Mouse (Mus musculus): ENCODE measurements around the gene Fam186a.

DNA sequence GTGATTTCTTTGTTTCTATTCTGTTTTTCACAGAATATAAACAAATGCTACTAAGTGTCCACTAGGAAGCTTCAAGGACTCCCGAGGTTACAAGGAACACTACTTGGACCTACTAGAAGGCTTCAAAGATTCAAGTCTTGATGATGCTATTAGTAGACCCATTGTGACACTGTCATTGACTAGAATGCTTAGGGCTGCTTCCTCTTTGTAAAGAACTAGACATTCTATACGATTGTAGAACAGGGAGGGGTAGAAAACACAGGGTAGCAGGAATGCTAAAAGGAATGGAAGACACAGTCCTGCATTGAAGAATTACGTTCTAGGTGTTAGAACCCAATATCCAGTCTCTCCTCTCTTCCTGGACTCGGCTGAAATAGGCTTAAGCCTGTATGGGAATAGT lies at the start of gene Fam186a:
- TF ChIP-seq ZMIZ1 (IDR thresholded peaks at IDR 0.05; ENCODE audit: low read depth, low read length) (no peak), POLR2A (IDR thresholded peaks at IDR 0.05; ENCODE audit: control insufficient read depth in 1 of 2, insufficient read depth in 1 of 2, low read depth in 1 of 2, low read length in 2 of 2, poor library complexity in 1 of 2) (no peak), MAFK (IDR thresholded peaks at IDR 0.05; ENCODE audit: borderline replicate concordance, low read depth, low read length) (no peak), GATA1 (IDR thresholded peaks at IDR 0.05; ENCODE audit: low read depth, low read length) (no peak), ZNF384 (IDR thresholded peaks at IDR 0.05; ENCODE audit: low read depth, low read length) (no peak), KAT2A (conservative IDR thresholded peaks at IDR 0.05; ENCODE audit: low read depth, low read length) (no peak), ZC3H11A (IDR thresholded peaks at IDR 0.05; ENCODE audit: low read depth, low read length) (no peak), CTCF (IDR thresholded peaks at IDR 0.05 in 2 of 3, conservative IDR thresholded peaks at IDR 0.05 in 1 of 3; ENCODE audit: control insufficient read depth in 1 of 3, insufficient read depth in 1 of 3, low read depth in 2 of 3, low read length in 3 of 3, poor library complexity in 1 of 3, severe bottlenecking in 1 of 3) (no peak), ELF1 (IDR thresholded peaks at IDR 0.05; ENCODE audit: low read depth, low read length) (no peak)

Data from MEL (cell line).